Mouse (Mus musculus) WW6 (cell line): ENCODE data around the gene Lcn9.

Experiments
- DNase-seq: peaks from one replicate; pipeline ENCODE4 v3.0.0-alpha.2; 2013; ENCODE audit warnings: low read depth, low spot score

Lcn9 gene

GRCm38 (mm10) chr2:25847226-25847625, 24.3 kb downstream of the Lcn9 start, which contains the start of gene Sohlh1:
TSS of gene Sohlh1 (minus strand) at chr2:25847248.
- no peak for DNase-seq

- no peak for DNase-seq
Measured at GRCm38 (mm10) chr2:25850330-25850729, 27.4 kb downstream of the Lcn9 start.

GRCm38 (mm10) chr2:25852626-25853025, 29.7 kb downstream of the Lcn9 start:
- no peak for DNase-seq

DNA sequence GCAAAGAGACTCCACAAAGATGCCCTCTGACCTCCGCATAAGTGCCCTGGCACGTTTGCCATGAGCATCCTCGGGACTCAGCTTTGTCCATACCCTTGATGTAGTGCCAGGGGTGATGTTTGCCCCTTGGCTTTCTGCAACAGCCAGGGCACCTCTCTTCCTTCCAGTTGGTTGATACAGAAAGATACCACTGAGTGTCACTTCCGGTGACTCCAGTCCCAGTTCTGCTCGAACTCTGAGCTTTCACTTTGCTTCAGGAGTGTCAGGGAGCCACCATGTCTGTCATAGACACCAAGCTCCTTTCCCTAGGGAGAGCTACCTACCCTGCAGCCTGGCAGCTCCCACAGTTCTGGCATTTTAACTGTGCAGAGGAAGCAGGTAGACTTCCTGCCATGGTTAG, 31.0 kb downstream of the Lcn9 start:
- no peak for DNase-seq

DNA sequence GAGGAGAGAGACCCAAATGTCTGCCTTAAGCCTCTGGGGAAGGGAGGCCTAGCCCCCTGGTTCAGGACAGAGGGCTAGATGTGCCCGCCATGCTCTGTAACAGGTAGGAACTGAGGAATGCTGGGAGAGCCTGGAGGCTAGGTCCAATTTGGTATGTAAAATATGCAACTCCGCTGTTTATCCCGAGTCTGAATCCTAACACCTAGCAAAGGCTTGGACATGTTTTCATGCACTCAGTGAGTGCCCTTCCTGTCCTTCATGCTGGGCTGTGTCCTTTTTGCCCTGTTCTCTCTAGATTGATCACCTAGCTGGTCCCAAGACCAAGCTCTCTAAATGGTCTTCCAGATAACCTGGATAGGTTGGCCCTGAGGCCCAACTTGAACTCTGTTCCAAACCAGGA, 36.9 kb downstream of the Lcn9 start:
- no peak for DNase-seq

- DNase-seq: no peak
Measured at GRCm38 (mm10) chr2:25862038-25862437, 39.1 kb downstream of the Lcn9 start.

- no peak for DNase-seq
Measured at GRCm38 (mm10) chr2:25862696-25863270, 39.8 kb downstream of the Lcn9 start.

DNA sequence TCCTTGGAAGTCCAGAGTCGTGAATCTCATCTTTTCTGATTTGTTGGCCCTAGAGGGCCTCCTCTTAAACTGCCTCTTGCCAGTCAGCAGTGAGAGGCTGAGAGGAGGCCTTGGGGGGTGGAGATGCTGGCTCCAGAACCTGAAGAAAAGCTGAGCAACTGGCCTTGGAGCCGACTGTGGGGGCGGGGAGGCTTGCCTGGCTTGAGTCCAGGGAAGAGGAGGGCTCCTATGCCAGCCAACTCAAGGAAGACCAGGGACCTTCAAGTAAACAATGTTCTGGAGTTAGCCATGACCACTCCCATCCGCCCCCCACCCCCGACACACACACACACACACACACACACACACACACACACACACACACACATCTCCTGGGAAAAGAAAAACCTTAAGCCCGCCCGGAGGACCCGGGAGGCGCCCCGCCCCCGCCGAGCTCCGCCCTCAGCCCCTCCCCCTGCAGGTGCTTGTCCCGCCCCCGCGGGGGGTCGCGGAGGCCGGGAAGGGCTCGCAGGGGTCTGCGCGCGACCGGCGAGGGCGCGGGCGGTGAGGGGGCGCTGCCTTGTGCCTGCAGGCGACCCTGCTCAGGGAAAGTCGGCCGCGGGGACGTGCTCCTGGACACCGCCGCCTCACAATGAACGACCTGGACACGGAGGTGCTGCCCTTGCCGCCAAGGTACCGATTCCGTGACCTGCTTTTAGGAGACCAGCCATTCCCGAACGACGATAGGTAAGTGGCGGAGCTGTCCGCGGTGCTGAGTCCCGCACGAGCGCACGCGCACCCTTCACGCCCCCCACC, 40.6 kb downstream of the Lcn9 start, which contains the start of gene Kcnt1:
TSS of gene Kcnt1 (plus strand) at position 398 of the 795 bp plus-strand sequence.
- no peak for DNase-seq

DNA sequence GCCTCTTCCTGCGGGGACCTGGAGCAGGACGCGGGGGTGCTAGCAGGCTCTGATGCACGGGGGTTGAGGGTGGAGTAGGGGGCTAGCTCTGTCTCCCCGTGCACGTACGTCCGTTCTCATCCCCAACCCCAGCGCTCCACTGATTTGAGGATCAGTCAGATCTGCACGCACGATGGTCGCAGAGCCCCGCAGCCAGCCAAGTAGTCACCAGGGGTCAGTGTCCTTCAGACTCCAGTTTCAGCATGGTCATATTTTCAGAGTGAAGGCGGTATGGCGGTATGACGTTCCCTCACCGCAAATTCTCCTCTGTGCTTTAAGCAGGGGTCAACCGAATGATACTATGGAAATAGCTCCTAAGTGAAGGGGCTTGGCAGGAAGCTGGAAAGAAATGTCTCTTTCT, 41.3 kb downstream of the Lcn9 start:
- DNase-seq: no peak

DNA sequence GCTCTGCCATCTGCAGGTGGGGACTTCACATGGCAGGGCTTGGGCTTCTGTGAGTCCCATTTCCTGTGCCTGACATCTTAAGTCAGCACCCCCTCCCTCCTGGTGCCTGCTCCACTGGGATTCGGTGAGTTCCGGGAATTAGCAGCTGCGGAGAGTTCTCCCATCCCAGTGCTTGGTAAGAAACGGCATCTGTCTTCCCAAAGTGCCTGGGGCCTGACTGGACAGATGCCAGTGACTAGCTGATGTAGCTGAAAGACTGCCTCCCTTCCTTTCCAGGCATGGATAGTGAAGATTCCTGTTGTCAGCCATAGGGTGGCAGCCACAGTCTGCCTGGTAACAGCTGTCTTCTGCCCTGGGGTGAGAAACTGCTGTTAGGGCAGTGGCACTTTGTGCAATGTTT, 42.5 kb downstream of the Lcn9 start:
- DNase-seq: no peak

DNA sequence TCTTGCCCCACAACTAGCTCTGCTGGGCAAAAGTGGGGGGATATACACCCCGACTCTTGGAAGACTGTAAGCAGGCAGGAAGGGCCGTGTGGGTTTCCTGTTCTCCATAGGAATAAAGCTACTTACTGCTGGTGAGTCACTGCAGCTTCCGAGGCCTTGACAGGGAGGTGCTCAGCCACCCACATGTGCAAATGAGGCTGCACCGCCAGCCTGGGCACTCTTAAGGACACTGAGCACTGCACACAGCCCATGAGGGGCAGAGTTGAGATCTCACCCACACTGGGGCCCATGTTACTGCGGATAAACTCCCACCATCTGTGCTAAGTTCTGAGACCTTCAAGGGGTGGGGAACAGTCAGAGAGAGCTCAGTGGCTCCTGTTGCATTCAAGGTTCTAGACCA, 43.7 kb downstream of the Lcn9 start:
- no peak for DNase-seq
